Mouse (Mus musculus) right cerebral cortex, postnatal 4 days (tissue): ENCODE results near the gene Tgfbr1.

Source experiments
- DNase-seq: peaks from one replicate; pipeline ENCODE4 v3.0.0-alpha.2; 2022

Gene Tgfbr1

GRCm38 (mm10) chr4:47352803-47353388 is at the start of gene Tgfbr1:
Gene Tgfbr1 (plus strand): TSS chr4:47353222.
- DNase-seq, result peak; percentile 94

GRCm38 (mm10) chr4:47303340-47303998 is 49.6 kb upstream of the Tgfbr1 start:
- no peak for DNase-seq

GRCm38 (mm10) chr4:47309886-47310625 is 43.0 kb upstream of the Tgfbr1 start:
- DNase-seq, result no peak

GRCm38 (mm10) chr4:47310812-47311211 is 42.2 kb upstream of the Tgfbr1 start:
- no peak for DNase-seq

GRCm38 (mm10) chr4:47311467-47311866 is 41.6 kb upstream of the Tgfbr1 start:
- DNase-seq, result no peak

- DNase-seq, result peak; percentile 42
Observed at GRCm38 (mm10) chr4:47311929-47312328, 41.1 kb upstream of the Tgfbr1 start.

GRCm38 (mm10) chr4:47312676-47313075 is 40.3 kb upstream of the Tgfbr1 start:
- DNase-seq, result peak; percentile 59

- DNase-seq, result no peak
Observed at GRCm38 (mm10) chr4:47313710-47314410, 39.2 kb upstream of the Tgfbr1 start.

GRCm38 (mm10) chr4:47315458-47315857 is 37.6 kb upstream of the Tgfbr1 start:
- DNase-seq, result no peak

- no peak for DNase-seq
Observed at GRCm38 (mm10) chr4:47316432-47316831, 36.6 kb upstream of the Tgfbr1 start.

- DNase-seq, result no peak
Observed at GRCm38 (mm10) chr4:47319561-47320321, 33.3 kb upstream of the Tgfbr1 start.

- no peak for DNase-seq
Observed at GRCm38 (mm10) chr4:47322315-47322714, 30.7 kb upstream of the Tgfbr1 start.

GRCm38 (mm10) chr4:47324206-47324605 is 28.8 kb upstream of the Tgfbr1 start:
- DNase-seq, result no peak

GRCm38 (mm10) chr4:47327782-47328181 is 25.2 kb upstream of the Tgfbr1 start:
- DNase-seq, result no peak

- no peak for DNase-seq
Observed at GRCm38 (mm10) chr4:47329285-47329684, 23.7 kb upstream of the Tgfbr1 start.

- no peak for DNase-seq
Observed at GRCm38 (mm10) chr4:47330378-47331052, 22.5 kb upstream of the Tgfbr1 start.

GRCm38 (mm10) chr4:47332812-47333343 is 20.1 kb upstream of the Tgfbr1 start:
- no peak for DNase-seq

GRCm38 (mm10) chr4:47333541-47333940 is 19.5 kb upstream of the Tgfbr1 start:
- DNase-seq, result no peak

GRCm38 (mm10) chr4:47336941-47337600 is 16.0 kb upstream of the Tgfbr1 start:
- DNase-seq, result no peak

- no peak for DNase-seq
Observed at GRCm38 (mm10) chr4:47342632-47343031, 10.4 kb upstream of the Tgfbr1 start.

GRCm38 (mm10) chr4:47347022-47347421 is 6.0 kb upstream of the Tgfbr1 start:
- DNase-seq, result no peak
